Mouse (Mus musculus) cerebellum, postnatal 4 days (tissue): ENCODE measurements around the gene Adipor2.

Experiments used
- DNase-seq, 2 experiments: peaks; one replicate each; pipeline ENCODE4 v3.0.0; 2022; ENCODE audit warnings: low spot score in 2 of 2, mixed read lengths in 1 of 2

Adipor2 gene

GRCm38 (mm10) chr6:119313588-119314375, 103.7 kb downstream of the Adipor2 start:
- no peak for DNase-seq

DNA sequence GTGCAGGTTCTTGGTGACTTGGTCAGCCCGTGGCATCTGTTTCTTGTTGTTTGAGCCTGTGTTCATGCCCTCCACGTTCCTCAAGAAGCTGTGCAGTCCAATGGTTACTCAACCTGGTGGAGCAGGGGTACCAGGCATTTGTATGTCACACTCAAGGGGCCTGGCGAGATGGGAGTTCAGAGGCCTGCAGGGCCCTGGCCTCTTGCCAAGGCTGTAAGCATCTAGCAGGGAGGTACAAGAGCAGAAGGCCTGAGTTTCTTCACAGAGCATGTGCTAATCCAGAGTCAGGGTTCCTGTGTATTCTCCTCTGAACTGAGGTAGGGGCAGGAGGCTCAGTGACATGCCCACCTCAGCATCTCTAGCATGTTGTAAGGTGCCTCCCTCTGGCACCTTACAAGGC, 104.4 kb downstream of the Adipor2 start:
- DNase-seq: no peak

DNA sequence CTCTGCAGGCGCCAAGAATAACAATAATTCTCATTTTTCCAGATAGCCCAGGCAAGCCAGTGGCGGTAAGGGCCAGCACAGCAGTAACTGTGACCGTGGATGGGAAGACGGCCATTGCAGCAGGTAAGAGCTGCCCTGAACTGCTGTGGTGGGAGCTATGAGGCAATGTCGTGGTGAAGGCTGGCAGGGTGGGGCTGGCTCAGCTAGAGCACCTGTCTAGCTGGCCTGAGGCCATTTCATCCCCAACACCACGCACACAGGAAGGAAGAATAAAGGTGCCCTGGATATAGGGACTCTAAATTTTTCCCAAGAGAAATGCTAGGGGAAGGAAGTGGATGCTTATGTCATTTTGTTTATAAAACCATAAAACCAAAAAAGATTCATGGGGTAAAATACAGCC, 105.1 kb downstream of the Adipor2 start:
- DNase-seq: no peak

DNA sequence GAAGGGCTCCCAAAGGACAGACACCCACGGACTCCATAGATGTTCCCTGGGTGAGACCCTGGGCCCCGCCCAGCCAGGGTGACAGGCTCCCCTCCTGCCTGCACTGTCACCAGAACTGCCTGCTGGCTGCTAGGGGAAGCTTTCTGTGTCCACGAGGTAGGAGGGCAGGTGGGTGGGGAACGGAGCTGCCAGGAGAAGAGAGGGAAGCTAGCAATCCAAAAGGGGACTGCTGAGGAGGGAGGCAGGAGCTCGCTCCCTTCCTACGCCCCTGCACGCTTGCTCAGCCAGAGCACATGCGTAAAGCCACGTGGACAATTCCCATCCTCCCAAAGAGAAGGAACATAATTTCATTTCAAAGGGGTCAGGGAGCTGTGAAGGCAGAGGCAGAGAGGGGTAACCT, 107.3 kb downstream of the Adipor2 start:
- no peak for DNase-seq

- no peak for DNase-seq
Measured at GRCm38 (mm10) chr6:119307867-119308413, 109.6 kb downstream of the Adipor2 start.

GRCm38 (mm10) chr6:119303331-119303730, 114.2 kb downstream of the Adipor2 start:
- no peak for DNase-seq
